Mouse (Mus musculus) frontal cortex, adult 2 months (tissue): ENCODE measurements around the gene Gm29133. TPM values are rescaled to one million over a fixed set of nuclear protein-coding genes. Genes with fewer than 3 reads are reported as not detected.

Experiments
- DNase-seq, 2 experiments: peaks; one replicate each; pipeline ENCODE4 v3.0.0; 2022; ENCODE audit warnings: low spot score in 1 of 2; ENCODE audit errors: extremely low spot score in 1 of 2
- polyA plus RNA-seq: library from polyadenylated mRNA; depleted of rRNA; stranded (reverse); fragments of >200 nt; gene quantifications from 2 replicates; pipeline ENCODE4 v1.2.3, GENCODE M21; 2012; rRNA removed

The Gm29133 gene
- not detected in 2 replicates for polyA plus RNA-seq

DNA sequence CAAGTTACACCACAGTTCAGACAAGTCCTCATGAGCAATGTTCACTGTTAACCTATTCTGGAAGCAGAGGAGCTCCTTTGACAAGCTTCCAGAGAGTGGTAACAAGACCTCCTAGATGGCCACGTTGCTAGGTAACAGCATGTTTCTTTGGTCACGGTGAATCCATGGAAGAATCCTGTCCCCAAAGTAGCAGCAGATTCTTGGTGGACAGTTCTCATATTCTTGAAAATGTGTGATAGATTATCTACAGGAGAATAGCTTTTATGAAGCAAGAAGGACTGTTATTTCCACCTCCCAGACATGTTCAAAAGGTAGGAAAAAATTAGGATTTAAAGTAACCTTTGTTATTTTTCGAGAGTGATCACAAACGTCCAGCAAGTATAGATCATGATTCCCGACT is at the start of gene Gm29133:
Gm29133 (plus strand) TSS at position 301 of the 400 bp plus-strand sequence.
- DNase-seq = no peak

DNA sequence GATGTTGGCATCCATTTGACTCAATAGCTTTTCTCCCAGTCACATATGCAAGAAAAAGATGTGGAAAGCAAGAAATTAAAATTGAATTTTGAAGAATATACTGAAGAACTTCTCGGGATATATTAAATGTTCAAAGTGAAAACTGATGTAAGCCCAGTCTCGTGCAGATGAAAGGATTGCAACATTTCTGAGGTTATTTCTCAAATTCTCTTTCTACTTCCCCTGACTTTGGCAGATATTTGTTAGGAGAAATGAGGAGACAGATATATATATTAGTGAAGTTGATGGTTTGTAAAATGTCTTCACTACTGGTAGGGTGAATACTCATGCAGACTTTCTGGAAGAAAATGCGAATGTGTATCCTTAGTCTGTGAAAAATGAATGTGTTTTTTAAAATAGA is 48.9 kb upstream of the Gm29133 start:
- DNase-seq = no peak

DNA sequence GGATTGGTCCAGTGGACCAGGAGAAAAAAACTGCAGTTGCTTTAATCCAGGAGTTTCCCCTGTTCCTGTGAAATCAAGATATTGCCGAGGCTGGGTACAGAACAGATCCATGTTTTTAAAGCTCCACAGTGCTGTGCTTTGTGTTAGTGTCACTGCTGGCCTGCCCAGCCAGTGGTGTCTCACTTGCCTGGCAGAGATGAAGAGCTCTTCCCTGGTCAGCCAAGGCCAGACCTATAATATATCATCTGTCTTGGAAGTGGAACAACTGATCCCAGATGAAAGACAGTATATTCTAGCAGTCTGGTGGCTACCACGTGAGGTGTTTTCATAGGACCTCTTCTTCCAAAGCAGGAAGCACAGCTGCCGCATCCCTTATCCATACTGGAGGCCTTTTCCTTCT is 46.7 kb upstream of the Gm29133 start:
- DNase-seq = no peak

DNA sequence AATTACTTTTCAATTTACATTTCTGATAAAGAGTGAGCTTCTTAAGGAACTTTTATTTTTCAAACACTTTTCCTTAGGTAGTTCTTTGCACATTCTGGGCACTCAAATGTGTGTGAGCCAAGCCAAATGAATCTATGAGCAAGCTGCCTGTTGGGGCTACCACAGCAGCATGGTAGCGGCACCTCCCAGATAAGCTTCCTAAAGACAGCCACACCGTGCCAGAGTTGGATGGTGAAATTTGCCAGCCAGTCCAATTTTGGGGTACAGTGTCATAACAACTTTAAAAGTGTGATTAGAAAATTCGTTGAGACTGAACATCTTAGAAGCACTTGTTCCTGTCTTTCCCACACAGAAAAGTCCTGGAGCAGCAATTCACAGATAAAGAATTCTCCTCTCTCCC is 41.5 kb upstream of the Gm29133 start:
- peak; percentile 63 to 64 for DNase-seq

DNA sequence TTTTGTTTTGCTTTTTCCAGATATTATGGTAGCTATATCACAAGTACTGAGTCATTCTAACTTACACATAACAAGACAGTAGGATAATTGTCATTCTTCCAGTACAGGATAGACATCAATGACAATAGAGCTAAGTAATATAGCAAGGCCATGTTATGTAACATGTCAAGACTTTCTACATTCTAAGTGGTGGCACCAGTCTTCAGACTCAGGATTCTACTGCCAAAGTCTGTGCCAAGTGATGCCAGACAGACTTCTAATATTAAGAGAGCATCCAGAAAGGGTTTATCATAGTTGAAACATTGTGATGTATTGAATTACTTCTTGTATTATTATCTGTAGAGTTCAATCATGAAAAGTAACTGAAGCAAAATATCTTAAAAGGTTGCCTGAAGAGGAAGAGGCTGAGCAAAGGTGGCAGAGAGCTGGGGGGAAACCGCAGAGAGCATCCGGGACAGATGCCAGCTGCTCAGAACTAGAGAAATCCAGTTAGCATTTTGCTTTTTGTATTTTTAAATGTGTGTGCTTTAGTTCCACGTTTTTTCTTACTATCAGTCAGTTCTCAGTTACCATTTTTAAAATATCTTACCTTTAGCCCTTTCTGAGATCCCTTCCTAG is 34.2 kb upstream of the Gm29133 start:
- no peak for DNase-seq

DNA sequence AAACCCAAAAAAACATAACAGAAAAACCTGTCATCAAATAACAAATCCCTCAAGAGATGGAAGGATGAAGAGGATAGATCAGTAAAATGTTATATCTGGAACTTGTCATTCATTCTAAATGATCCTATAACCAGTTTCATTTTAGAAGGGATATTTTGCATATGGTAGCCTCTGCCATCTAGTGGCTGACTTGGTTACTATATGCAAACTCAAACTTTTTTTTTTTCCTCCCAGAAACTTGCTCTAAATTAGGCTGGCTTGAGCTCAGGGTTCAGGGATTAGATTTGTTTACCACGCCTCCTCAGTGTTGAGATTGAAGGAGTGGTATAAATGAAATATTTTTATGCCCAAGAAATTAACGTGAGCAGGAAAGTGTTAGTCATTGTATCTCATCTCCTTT is 27.3 kb upstream of the Gm29133 start:
- DNase-seq = peak in 1 of 2 experiments; percentile 66

DNA sequence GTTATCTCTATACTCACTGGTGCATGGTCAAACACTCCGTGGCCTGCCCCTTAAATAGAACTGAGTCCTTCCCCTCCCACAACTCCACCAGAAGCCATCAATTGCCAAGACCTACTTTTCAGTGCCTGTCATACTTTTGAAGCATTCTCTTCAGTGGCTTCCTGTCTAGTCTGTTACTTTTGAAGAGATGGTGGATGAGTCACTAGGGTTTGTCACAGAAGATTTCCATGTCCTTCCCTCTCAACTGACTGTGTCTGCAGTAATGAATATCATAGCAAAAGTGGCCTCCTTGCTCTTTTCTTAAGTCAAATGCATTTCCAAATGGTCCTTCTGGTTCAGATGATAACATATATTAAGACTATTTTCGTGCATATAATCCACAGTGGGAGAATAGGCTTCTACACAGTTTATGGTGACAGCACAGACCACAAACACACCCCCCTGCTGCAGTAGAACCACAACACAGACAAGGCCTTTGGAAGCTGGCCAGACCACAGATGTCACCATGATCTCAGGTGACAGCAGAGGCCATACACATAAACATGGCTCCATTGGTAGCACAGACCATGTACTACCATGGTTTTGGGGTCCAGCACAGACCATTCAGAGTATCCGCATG is 16.9 kb upstream of the Gm29133 start:
- no peak for DNase-seq

DNA sequence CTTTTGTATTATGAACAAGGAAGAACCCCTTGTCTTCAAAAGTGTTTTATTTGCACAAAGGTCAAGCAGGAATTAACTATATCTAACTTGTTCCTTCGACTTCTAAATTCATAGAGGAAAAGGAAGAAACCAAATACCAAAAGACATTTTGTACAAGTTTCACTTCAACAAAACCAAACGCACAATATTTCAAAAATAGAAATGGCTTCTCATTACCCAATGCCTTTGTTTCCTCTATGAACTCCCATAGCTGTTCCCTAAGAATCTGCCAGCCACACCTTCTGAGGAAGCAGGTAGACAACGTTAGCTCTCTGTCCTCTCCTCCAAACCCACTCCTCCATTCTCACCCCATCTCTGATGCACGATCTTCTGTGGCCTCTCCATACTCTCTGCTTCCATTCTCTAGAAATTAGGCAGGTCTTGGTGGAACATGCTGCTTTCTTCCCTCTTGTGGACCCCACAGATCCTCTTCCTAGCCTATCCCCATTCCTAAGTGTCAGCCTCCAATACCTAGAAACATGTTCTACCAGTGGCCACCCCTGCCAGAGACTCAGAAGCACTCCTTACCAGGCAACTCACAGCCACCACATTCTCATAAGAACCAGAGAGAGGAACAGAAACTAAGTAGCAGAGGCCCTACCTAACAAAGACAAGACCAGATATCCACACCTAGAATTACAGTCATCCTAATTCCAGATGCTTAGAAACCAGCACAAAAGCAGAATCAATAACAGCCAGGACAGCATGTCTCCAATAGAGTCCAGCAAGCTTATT is 4.1 kb upstream of the Gm29133 start:
- no peak for DNase-seq

DNA sequence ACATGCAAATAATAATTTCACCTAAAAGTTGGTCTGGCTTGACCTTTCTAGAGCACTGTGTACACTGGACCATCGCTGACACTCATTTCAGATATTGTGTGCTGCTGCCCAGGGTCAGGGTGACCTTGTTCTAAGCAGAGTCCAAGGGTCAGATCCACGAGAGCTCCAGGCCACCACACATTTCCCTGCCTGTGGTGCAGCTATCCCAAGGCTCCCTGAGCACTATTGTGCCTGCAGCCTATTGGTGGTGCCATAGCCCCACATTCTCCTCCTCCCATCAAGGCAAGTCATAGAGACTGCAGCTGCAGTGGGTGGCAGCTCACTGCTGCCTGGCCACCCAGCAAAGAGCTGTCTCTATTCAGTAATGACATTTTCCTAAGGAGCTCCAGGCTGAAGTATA is 2.7 kb upstream of the Gm29133 start:
- no peak for DNase-seq

DNA sequence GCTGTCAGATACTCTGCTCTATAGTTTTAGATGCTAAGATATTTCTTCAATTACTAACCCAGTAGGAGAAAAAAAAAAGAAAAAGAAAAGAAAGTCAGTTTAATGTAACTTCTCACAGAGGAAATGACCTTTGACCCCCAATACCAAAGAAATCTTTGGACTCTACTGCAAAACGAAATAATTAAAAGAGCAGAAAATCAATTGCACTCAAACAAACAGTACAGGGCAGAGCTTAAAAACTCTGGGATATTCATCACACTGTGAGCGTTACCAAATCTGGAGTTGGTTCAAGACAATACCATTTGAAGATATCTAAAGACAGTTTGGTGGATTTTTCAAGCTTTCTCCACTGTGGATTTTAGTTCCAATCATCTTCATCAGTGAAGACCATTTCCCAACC is 15.4 kb downstream of the Gm29133 start:
- no peak for DNase-seq

DNA sequence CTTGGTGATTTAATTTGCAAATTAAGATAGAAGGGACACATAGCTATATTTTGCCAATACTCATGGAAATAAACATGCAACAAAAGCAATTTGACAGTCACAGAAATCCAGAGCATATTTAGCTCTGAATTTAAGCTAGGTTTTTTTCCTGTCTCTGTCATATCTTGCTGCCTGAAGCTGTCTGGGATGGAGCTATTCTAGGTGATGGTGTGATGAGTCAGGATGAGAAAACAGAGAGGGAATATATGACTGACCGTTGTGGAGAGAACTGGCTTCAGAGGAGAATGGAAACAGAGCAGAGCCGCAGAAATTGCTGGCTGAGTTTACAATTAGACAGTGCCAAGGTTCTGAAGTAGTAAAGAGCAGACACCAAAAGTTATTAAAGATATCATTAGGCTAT is 26.3 kb downstream of the Gm29133 start:
- DNase-seq = peak in 1 of 2 experiments; percentile 7

DNA sequence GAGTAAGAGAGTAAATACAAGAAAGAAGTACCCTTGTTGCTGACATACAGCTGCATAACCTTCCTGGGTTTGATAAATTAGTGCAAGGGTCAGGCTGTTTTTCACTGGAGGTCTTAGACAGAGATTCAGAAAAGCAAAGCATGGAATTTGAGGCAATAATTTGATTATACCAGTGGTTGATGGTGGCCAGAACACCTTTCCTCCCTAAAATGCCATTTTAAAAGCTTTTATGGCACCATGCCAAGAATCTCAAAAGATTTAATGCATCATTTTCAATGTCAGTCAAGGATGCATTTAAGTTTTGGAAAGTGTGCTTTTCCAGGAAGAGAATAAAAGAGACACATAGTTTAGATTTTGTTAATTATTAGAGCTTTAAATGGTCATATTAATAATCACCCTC is 60.0 kb downstream of the Gm29133 start:
- no peak for DNase-seq

DNA sequence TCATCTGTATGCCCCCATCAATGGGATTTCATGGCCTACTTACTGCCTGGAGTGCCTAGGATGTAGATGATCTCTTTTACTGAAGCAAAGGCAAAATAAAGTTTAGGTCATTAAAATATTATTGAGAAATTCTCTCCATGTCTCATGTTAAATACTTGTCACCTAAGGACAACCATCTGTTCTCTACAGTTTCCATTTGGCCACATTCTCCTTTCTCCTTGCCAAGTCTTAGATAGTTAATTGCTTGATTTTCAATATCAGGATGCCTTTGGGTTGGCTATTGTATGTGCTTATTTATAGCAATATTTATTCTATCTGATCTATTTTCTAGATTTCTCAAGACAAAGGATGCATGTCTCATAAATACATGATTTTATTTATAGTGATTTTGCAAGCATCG is 75.9 kb downstream of the Gm29133 start:
- no peak for DNase-seq

DNA sequence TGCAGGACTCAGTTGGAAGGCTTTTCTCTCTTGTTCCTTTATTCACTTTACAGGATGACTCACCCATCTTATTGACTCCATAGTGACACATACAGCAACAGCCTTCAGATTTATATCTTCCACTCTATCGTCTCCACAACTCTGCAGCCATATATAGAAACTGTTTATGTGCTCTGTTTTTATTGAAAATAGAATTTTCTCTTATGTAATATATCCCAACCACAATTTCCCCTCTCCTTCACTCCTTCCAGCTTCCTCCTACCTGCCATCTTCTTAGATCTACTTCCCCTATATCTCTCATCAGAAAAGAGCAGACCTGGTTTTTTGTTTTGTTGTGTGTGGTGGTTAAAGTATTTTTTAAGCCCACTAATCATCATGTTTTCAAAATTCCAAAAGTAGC is 76.5 kb downstream of the Gm29133 start:
- DNase-seq = no peak

DNA sequence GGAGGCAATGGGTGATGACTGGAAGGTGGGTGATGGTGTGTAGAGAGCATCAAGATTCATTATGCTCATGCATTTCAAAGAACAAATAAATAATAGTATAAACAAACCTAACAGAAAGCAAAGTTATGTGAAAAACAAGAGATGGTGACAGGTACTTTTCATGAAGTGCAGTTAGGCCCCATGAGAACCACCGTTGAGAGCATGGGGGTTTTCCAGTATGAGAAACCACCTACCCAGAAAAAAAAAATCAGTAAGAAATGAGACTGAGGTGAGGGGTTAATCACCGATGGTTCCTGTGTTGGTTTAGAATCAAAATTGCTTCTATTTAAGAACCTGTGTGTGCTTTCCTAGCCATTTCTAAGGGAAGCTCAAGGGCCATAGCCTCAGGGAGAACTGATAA is 86.8 kb downstream of the Gm29133 start:
- no peak for DNase-seq

DNA sequence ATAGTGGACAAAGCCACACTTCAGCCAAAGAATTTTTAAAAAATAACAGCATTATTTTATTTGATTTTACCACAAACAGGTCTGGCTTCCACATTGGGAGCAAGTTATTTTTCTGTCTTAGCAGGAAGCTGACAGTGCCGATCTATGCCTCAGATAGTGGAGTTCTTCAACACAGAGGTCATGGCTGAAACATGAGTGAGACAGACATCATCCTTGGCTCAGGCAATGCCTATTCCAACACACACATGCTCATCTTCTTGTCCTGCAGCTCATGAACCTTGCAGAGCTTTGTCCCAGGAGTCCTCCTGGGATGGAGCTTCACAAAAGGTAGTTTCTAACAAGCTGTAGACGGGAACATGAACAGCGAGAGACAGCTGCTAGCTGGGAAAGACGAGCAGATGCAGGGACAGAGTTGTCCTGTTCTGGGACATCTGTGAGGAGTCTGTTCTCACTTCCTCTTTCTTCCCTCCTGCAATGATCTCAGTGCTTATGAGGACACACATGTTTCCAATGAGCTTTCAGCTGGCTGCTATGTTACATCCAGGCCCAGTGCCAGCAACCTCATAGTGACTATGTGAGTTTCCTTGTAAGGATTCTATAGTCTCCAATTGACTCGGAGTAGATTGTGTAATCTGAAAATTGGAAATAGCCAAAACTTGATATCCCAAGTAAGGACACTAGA is 87.4 kb downstream of the Gm29133 start:
- no peak for DNase-seq

Other genes with a start within 250 kb of the Gm29133 start
- gene Pdcd10, start 191.3 kb upstream of the Gm29133 start, polyA plus RNA-seq = 42.0 and 44.5 TPM in 2 replicates
- gene Serpini1, start 190.7 kb upstream of the Gm29133 start, polyA plus RNA-seq = 136 and 168 TPM in 2 replicates
- 29.3 and 29.4 TPM in 2 replicates for gene Golim4, start 208.8 kb downstream of the Gm29133 start, polyA plus RNA-seq